Mouse (Mus musculus) left cerebral cortex, adult 18-20 months (tissue): ENCODE data around the gene Prss53. TPM values are rescaled to one million over a fixed set of nuclear protein-coding genes. Genes with fewer than 3 reads are reported as not detected.

Experiments
- DNase-seq, 2 experiments: peaks; one replicate each; pipeline ENCODE4 v3.0.0; 2021 to 2022; ENCODE audit warnings: low spot score in 2 of 2, mixed read lengths in 1 of 2
- long read RNA-seq, 2 experiments: library from polyadenylated mRNA; stranded (forward); transcript quantifications; one replicate each; pipeline ENCODE4 v2.0.0; 2021
- total RNA-seq, 2 experiments: library from RNA; stranded (reverse); gene quantifications; 2 replicates each; pipeline ENCODE4 v1.2.3; 2021

Prss53 gene
- 1 to 10 TPM; 2.2 to 2.7 TPM for total RNA-seq
- long read RNA-seq, experiment 1, partial matches to known transcripts, result 1 of 1 reads
- long read RNA-seq, experiment 1, other reads (novel, unspliced or antisense), result 0 of 1 reads
- long read RNA-seq, experiment 2, result 0 reads

GRCm38 (mm10) chr7:127890798-127891197 is at the start of gene Prss53:
Gene Prss53, minus strand, starts transcription at chr7:127890970.
- DNase-seq, result no peak

GRCm38 (mm10) chr7:127936216-127936884 is 45.6 kb upstream of the Prss53 start:
- DNase-seq, result peak in 1 of 2 experiments; percentile 20

- DNase-seq, result no peak
Measured at GRCm38 (mm10) chr7:127935748-127936159, 45.0 kb upstream of the Prss53 start.

- peak; percentile 95 to 96 for DNase-seq
Measured at GRCm38 (mm10) chr7:127935028-127935722, 44.4 kb upstream of the Prss53 start.

GRCm38 (mm10) chr7:127934075-127934474 is 43.3 kb upstream of the Prss53 start:
- DNase-seq, result no peak

- no peak for DNase-seq
Measured at GRCm38 (mm10) chr7:127932273-127933031, 41.7 kb upstream of the Prss53 start.

- no peak for DNase-seq
Measured at GRCm38 (mm10) chr7:127931351-127932135, 40.8 kb upstream of the Prss53 start.

GRCm38 (mm10) chr7:127930636-127931035 is 39.9 kb upstream of the Prss53 start:
- no peak for DNase-seq

GRCm38 (mm10) chr7:127929923-127930322 is 39.2 kb upstream of the Prss53 start, which contains the start of gene Prss8:
Gene Prss8, minus strand, starts transcription at chr7:127930104.
- no peak for DNase-seq

- DNase-seq, result no peak
Measured at GRCm38 (mm10) chr7:127928596-127928995, 37.8 kb upstream of the Prss53 start.

GRCm38 (mm10) chr7:127927726-127928125 is 37.0 kb upstream of the Prss53 start:
- DNase-seq, result no peak

- no peak for DNase-seq
Measured at GRCm38 (mm10) chr7:127926846-127927245, 36.1 kb upstream of the Prss53 start.

- DNase-seq, result no peak
Measured at GRCm38 (mm10) chr7:127926066-127926465, 35.3 kb upstream of the Prss53 start.

GRCm38 (mm10) chr7:127925252-127925651 is 34.5 kb upstream of the Prss53 start:
- no peak for DNase-seq

- DNase-seq, result no peak
Measured at GRCm38 (mm10) chr7:127923714-127924113, 32.9 kb upstream of the Prss53 start.

- DNase-seq, result no peak
Measured at GRCm38 (mm10) chr7:127922451-127923275, 31.9 kb upstream of the Prss53 start.

GRCm38 (mm10) chr7:127921516-127921915 is 30.7 kb upstream of the Prss53 start:
- no peak for DNase-seq

GRCm38 (mm10) chr7:127919290-127919689 is 28.5 kb upstream of the Prss53 start:
- no peak for DNase-seq

GRCm38 (mm10) chr7:127918203-127918602 is 27.4 kb upstream of the Prss53 start:
- DNase-seq, result no peak

GRCm38 (mm10) chr7:127915293-127915692 is 24.5 kb upstream of the Prss53 start:
- no peak for DNase-seq
